Mouse (Mus musculus) myocyte (in vitro differentiated cells): Measurements from ENCODE around the gene Elk3. TPM values are rescaled to one million over a fixed set of nuclear protein-coding genes. Genes with fewer than 3 reads are reported as not detected.

Experiments
- H3K27me3 ChIP-seq: one replicate; pipeline ENCODE4 v1.6.1; 2011; ENCODE audit not compliant: control insufficient read depth, insufficient read depth, insufficient read length
- H3K36me3 ChIP-seq: one replicate; pipeline ENCODE4 v1.6.1; 2011; ENCODE audit not compliant: control insufficient read depth, insufficient read depth
- H3K4me2 ChIP-seq: one replicate; pipeline ENCODE4 v1.6.1; 2011; ENCODE audit warnings: low read depth, control low read depth
- H3K4me3 ChIP-seq: one replicate; pipeline ENCODE4 v1.5.1; 2011; ENCODE audit warnings: mild to moderate bottlenecking, control low read depth, moderate library complexity
- H3K79me2 ChIP-seq: one replicate; pipeline ENCODE4 v1.6.1; 2011; ENCODE audit not compliant: control insufficient read depth, insufficient read depth
- H3ac ChIP-seq: one replicate; pipeline ENCODE4 v1.6.1; 2011; ENCODE audit not compliant: control insufficient read depth, insufficient read length
- CEBPB ChIP-seq: IDR thresholded peaks from 2 replicates; pipeline ENCODE4 v1.6.1; 2011; ENCODE audit warnings: mild to moderate bottlenecking, moderate library complexity; ENCODE audit not compliant: poor library complexity, insufficient read depth, severe bottlenecking
- E2F4 ChIP-seq: IDR thresholded peaks from one replicate; pipeline ENCODE4 v1.6.1; 2011; ENCODE audit warnings: mild to moderate bottlenecking, control low read depth, moderate library complexity; ENCODE audit not compliant: insufficient read depth
- MAX ChIP-seq: IDR thresholded peaks from one replicate; pipeline ENCODE4 v1.6.1; 2011; ENCODE audit warnings: low read depth, mild to moderate bottlenecking, control low read depth
- MYOD1 ChIP-seq, 3 experiments: IDR thresholded peaks; one replicate each; pipeline ENCODE4 v1.6.1; 2011; ENCODE audit warnings: control low read depth in 2 of 3, low read depth in 2 of 3, mild to moderate bottlenecking in 2 of 3, moderate library complexity in 1 of 3; ENCODE audit not compliant: insufficient read length in 2 of 3, control insufficient read depth in 1 of 3
- MYOG ChIP-seq, 3 experiments: IDR thresholded peaks; one replicate each; pipeline ENCODE4 v1.6.1; 2011; ENCODE audit warnings: control low read depth in 2 of 3, low read depth in 2 of 3, mild to moderate bottlenecking in 2 of 3; ENCODE audit not compliant: insufficient read length in 2 of 3, control insufficient read depth in 1 of 3, insufficient read depth in 1 of 3
- POLR2A ChIP-seq: IDR thresholded peaks from one replicate; pipeline ENCODE4 v1.6.1; 2011; ENCODE audit warnings: low read depth, mild to moderate bottlenecking, control low read depth, moderate library complexity; ENCODE audit not compliant: insufficient read length
- POLR2AphosphoS2 ChIP-seq: IDR thresholded peaks from one replicate; pipeline ENCODE4 v1.6.1; 2011; ENCODE audit warnings: low read depth, control low read depth; ENCODE audit not compliant: insufficient read length
- REST ChIP-seq: IDR thresholded peaks from one replicate; pipeline ENCODE4 v1.6.1; 2011; ENCODE audit warnings: mild to moderate bottlenecking, control low read depth, moderate library complexity; ENCODE audit not compliant: insufficient read depth, insufficient read length
- SRF ChIP-seq: IDR thresholded peaks from one replicate; pipeline ENCODE4 v1.6.1; 2011; ENCODE audit warnings: low read depth; ENCODE audit not compliant: control insufficient read depth, insufficient read length
- TCF12 ChIP-seq: IDR thresholded peaks from one replicate; pipeline ENCODE4 v1.6.1; 2011; ENCODE audit warnings: mild to moderate bottlenecking, control low read depth; ENCODE audit not compliant: poor library complexity, insufficient read depth, severe bottlenecking
- TCF3 ChIP-seq: IDR thresholded peaks from one replicate; pipeline ENCODE4 v1.6.1; 2011; ENCODE audit warnings: low read depth, control low read depth; ENCODE audit not compliant: insufficient read length
- USF1 ChIP-seq: IDR thresholded peaks from one replicate; pipeline ENCODE4 v1.6.1; 2011; ENCODE audit warnings: low read depth, mild to moderate bottlenecking, control low read depth, moderate library complexity
- polyA plus RNA-seq: library from polyadenylated mRNA; unstranded; fragments of >200 nt; fragmentation: generic; extraction: Trizol; gene quantifications from one replicate; pipeline ENCODE4 v1.2.1, GENCODE M21; 2012; ENCODE audit warnings: missing spikeins

The Elk3 gene
- polyA plus RNA-seq, 1 experiment, result 28.4 TPM

- Histone ChIP-seq H3K4me2 (peak overlapping the region; percentile 76), H3K36me3 (peaks cover 2% of the 10 kb centered on the region), H3K79me2 (peaks cover 28% of the 10 kb centered on the region), H3ac (no peak overlapping the region), H3K27me3 (no peaks in the 10 kb centered on the region), H3K4me3 (no peak overlapping the region)
- no peak for TF ChIP-seq TCF12
- TF ChIP-seq E2F4, result no peak
- TF ChIP-seq POLR2AphosphoS2, result no peak
- TF ChIP-seq USF1, result peak; percentile 83
- TF ChIP-seq MAX, result no peak
- no peak for TF ChIP-seq REST
Measured at GRCm38 (mm10) chr10:93270889-93271460, 40.0 kb downstream of the Elk3 start.

DNA sequence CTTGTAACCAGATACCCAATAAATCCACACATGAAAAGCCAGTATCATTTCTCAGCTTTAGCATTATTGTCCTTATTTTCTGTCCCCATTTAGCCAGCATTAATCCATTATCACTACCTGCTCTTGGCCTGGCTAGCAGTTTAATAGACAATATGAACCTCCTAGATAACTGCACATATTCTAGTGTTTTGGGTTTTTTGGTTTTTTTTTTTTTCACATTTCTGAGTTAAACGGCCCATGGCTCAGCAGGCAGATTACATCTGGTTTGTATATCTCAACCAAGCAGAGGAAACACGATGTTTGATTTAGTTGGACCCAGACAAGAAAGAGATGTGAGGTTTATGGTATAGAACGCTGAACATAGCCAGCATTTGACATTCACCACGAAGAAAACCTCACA is 41.2 kb downstream of the Elk3 start:
- Histone ChIP-seq H3K4me2 (no peak overlapping the region), H3ac (no peak overlapping the region), H3K79me2 (peaks cover 28% of the 10 kb centered on the region), H3K4me3 (no peak overlapping the region), H3K36me3 (peaks cover 5% of the 10 kb centered on the region), H3K27me3 (no peaks in the 10 kb centered on the region)
- TF ChIP-seq POLR2AphosphoS2 (no peak), SRF (no peak), MYOD1 (IDR thresholded peaks at IDR 0.05; ENCODE audit: control insufficient read depth in 1 of 3, insufficient read length in 2 of 3, low read depth in 2 of 3) (no peak), REST (no peak), MAX (no peak), TCF3 (no peak), CEBPB (no peak), POLR2A (no peak), E2F4 (no peak), USF1 (no peak), MYOG (IDR thresholded peaks at IDR 0.05; ENCODE audit: control insufficient read depth in 1 of 3, insufficient read depth in 1 of 3, insufficient read length in 2 of 3, low read depth in 2 of 3) (no peak), TCF12 (no peak)

- Histone ChIP-seq H3K4me2 (no peak overlapping the region), H3K27me3 (no peaks in the 10 kb centered on the region), H3K36me3 (peaks cover 5% of the 10 kb centered on the region), H3K4me3 (no peak overlapping the region), H3ac (no peak overlapping the region), H3K79me2 (peaks cover 28% of the 10 kb centered on the region)
- no peak for TF ChIP-seq E2F4
- TF ChIP-seq CEBPB, result peak; percentile 88
Measured at GRCm38 (mm10) chr10:93268339-93268738, 42.6 kb downstream of the Elk3 start.

DNA sequence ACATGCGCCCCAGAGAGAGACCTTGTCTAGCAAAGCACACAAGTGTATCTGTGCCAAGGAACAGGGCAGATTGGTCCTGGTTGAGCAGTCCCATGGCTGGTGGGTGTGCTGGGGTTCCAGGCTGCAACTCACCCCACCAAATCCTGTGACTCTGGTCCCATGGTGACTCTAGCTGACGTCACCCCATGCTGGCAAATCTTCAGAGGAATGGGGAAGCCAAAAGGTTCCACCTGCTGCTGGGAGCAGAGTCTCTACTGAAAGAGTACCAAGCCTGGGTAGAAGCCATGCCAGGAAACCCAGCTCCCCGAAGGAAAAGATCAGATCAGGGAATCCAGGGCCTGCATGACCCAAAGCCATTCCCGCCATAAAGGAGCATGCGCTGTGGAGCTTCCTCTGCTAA is 43.4 kb downstream of the Elk3 start:
- Histone ChIP-seq H3K36me3 (peaks cover 5% of the 10 kb centered on the region), H3K27me3 (no peaks in the 10 kb centered on the region), H3K4me2 (no peak overlapping the region), H3ac (no peak overlapping the region), H3K79me2 (peaks cover 28% of the 10 kb centered on the region), H3K4me3 (no peak overlapping the region)
- TF ChIP-seq TCF3, result no peak
- no peak for TF ChIP-seq SRF
- TF ChIP-seq POLR2AphosphoS2, result no peak
- no peak for TF ChIP-seq TCF12
- no peak for TF ChIP-seq CEBPB
- no peak for TF ChIP-seq MYOG (IDR thresholded peaks at IDR 0.05; ENCODE audit: control insufficient read depth in 1 of 3, insufficient read depth in 1 of 3, insufficient read length in 2 of 3, low read depth in 2 of 3)

DNA sequence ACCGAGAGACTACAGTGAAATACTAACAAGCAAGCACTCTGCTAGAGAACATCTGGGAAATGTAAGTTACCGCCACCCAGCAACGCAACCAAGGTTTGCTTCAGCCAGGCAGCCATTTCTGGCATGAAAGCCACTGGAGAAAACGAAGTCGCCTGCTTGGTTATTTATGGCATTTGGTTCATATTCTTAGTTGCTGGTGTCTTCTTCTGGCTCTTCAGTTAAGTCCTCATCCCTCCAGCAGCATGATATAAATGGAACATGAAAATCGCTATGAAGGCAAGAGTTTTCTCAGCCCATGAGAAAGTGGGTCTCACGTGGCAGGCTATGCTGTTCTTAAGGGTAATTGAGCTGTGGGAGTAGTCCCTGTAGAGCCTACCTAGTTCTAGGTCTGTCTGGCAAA is 44.4 kb downstream of the Elk3 start:
- H3K36me3 ChIP-seq, result peaks cover 5% of the 10 kb centered on the region
- H3K4me2 ChIP-seq, result no peak overlapping the region
- no peak overlapping the region for H3ac ChIP-seq
- peaks cover 28% of the 10 kb centered on the region for H3K79me2 ChIP-seq
- H3K4me3 ChIP-seq, result no peak overlapping the region
- no peak for TF ChIP-seq POLR2AphosphoS2
- TF ChIP-seq MAX, result no peak
- no peak for TF ChIP-seq MYOG (IDR thresholded peaks at IDR 0.05; ENCODE audit: control insufficient read depth in 1 of 3, insufficient read depth in 1 of 3, insufficient read length in 2 of 3, low read depth in 2 of 3)
- no peak for TF ChIP-seq USF1
- TF ChIP-seq TCF12, result no peak
- no peak for TF ChIP-seq MYOD1 (IDR thresholded peaks at IDR 0.05; ENCODE audit: control insufficient read depth in 1 of 3, insufficient read length in 2 of 3, low read depth in 2 of 3)
- TF ChIP-seq TCF3, result no peak
- TF ChIP-seq CEBPB, result no peak
- no peak for TF ChIP-seq E2F4
- H3K27me3 ChIP-seq, result no peaks in the 10 kb centered on the region
